Mouse (Mus musculus): ENCODE measurements around the gene Tmem213. TPM values are rescaled to one million over a fixed set of nuclear protein-coding genes. Genes with fewer than 3 reads are reported as not detected.

Gene Tmem213
- polyA plus RNA-seq, 1 experiment from 2014 or later = 8.5 TPM

GRCm38 (mm10) chr6:38087242-38088026, 21.6 kb upstream of the Tmem213 start:
- Histone ChIP-seq H3K4me1 (no peaks in the 10 kb centered on the region), H3K4me3 (replicated peaks) (no peak overlapping the region), H3K9me3 (replicated peaks) (no peaks in the 10 kb centered on the region), H3K27me3 (no peaks in the 10 kb centered on the region), H3K36me3 (no peaks in the 10 kb centered on the region), H3K9ac (no peak overlapping the region), H3K4me2 (replicated peaks) (no peak overlapping the region), H3K27ac (replicated peaks) (no peak overlapping the region)
- ATAC-seq (ENCODE audit: insufficient number of reproducible peaks, low FRiP score, low TSS enrichment, low read depth) = no peak
- WGBS = 60% methylated on average over 9 of the region's 9 CpGs

GRCm38 (mm10) chr6:38092539-38092938, 16.5 kb upstream of the Tmem213 start:
- Histone ChIP-seq H3K4me1 (no peaks in the 10 kb centered on the region), H3K27ac (replicated peaks) (no peak overlapping the region), H3K9me3 (replicated peaks) (no peaks in the 10 kb centered on the region), H3K27me3 (no peaks in the 10 kb centered on the region), H3K9ac (no peak overlapping the region), H3K36me3 (no peaks in the 10 kb centered on the region), H3K4me2 (replicated peaks) (no peak overlapping the region), H3K4me3 (replicated peaks) (no peak overlapping the region)
- ATAC-seq (ENCODE audit: insufficient number of reproducible peaks, low FRiP score, low TSS enrichment, low read depth) = no peak
- WGBS = 95% methylated on average over 8 of the region's 8 CpGs

GRCm38 (mm10) chr6:38094701-38095100, 14.4 kb upstream of the Tmem213 start:
- H3K36me3 ChIP-seq = no peaks in the 10 kb centered on the region
- H3K4me2 ChIP-seq (replicated peaks) = no peak overlapping the region
- no peak for ATAC-seq (ENCODE audit: insufficient number of reproducible peaks, low FRiP score, low TSS enrichment, low read depth)
- H3K9ac ChIP-seq = no peak overlapping the region
- H3K27me3 ChIP-seq = no peaks in the 10 kb centered on the region
- H3K4me3 ChIP-seq (replicated peaks) = no peak overlapping the region
- no peak overlapping the region for H3K27ac ChIP-seq (replicated peaks)
- 83% methylated on average over 10 of the region's 10 CpGs for WGBS
- H3K4me1 ChIP-seq = no peaks in the 10 kb centered on the region
- H3K9me3 ChIP-seq (replicated peaks) = no peaks in the 10 kb centered on the region

GRCm38 (mm10) chr6:38096961-38097370, 12.1 kb upstream of the Tmem213 start:
- peak overlapping the region; percentile 48; the same call in 1 of the 2 replicates for H3K27ac ChIP-seq (replicated peaks)
- H3K9ac ChIP-seq = no peak overlapping the region
- WGBS = 57% methylated on average over 5 of the region's 5 CpGs
- ATAC-seq (ENCODE audit: insufficient number of reproducible peaks, low FRiP score, low TSS enrichment, low read depth) = no peak; the same call in 1 of the 2 replicates
- H3K36me3 ChIP-seq = no peaks in the 10 kb centered on the region
- H3K4me1 ChIP-seq = no peaks in the 10 kb centered on the region
- no peak overlapping the region for H3K4me3 ChIP-seq (replicated peaks)
- H3K9me3 ChIP-seq (replicated peaks) = no peaks in the 10 kb centered on the region; the same call in 1 of the 2 replicates
- H3K27me3 ChIP-seq = no peaks in the 10 kb centered on the region
- H3K4me2 ChIP-seq (replicated peaks) = no peak overlapping the region

GRCm38 (mm10) chr6:38102216-38102795, 6.7 kb upstream of the Tmem213 start:
- no peak for ATAC-seq (ENCODE audit: insufficient number of reproducible peaks, low FRiP score, low TSS enrichment, low read depth)
- no peak overlapping the region for H3K4me2 ChIP-seq (replicated peaks)
- no peaks in the 10 kb centered on the region; the same call in 1 of the 2 replicates for H3K9me3 ChIP-seq (replicated peaks)
- no peak overlapping the region for H3K4me3 ChIP-seq (replicated peaks)
- H3K36me3 ChIP-seq = no peaks in the 10 kb centered on the region
- no peaks in the 10 kb centered on the region for H3K27me3 ChIP-seq
- no peak overlapping the region for H3K9ac ChIP-seq
- H3K4me1 ChIP-seq = peaks cover 6% of the 10 kb centered on the region
- WGBS = 79% methylated on average over 7 of the region's 7 CpGs
- no peak overlapping the region for H3K27ac ChIP-seq (replicated peaks)

GRCm38 (mm10) chr6:38103775-38104174, 5.3 kb upstream of the Tmem213 start:
- Histone ChIP-seq H3K27ac (replicated peaks) (no peak overlapping the region), H3K4me2 (replicated peaks) (no peak overlapping the region), H3K9me3 (replicated peaks) (no peaks in the 10 kb centered on the region; the same call in 1 of the 2 replicates), H3K4me1 (peaks cover 6% of the 10 kb centered on the region), H3K27me3 (no peaks in the 10 kb centered on the region), H3K4me3 (replicated peaks) (no peak overlapping the region), H3K36me3 (no peaks in the 10 kb centered on the region), H3K9ac (no peak overlapping the region)
- no peak for ATAC-seq (ENCODE audit: insufficient number of reproducible peaks, low FRiP score, low TSS enrichment, low read depth)
- 40% methylated on average over 6 of the region's 6 CpGs for WGBS

- Histone ChIP-seq H3K4me1 (peaks cover 15% of the 10 kb centered on the region), H3K4me2 (replicated peaks) (no peak overlapping the region), H3K9ac (no peak overlapping the region), H3K27me3 (no peaks in the 10 kb centered on the region), H3K4me3 (replicated peaks) (no peak overlapping the region), H3K27ac (replicated peaks) (no peak overlapping the region), H3K36me3 (no peaks in the 10 kb centered on the region), H3K9me3 (replicated peaks) (no peaks in the 10 kb centered on the region; the same call in 1 of the 2 replicates)
- ATAC-seq (ENCODE audit: insufficient number of reproducible peaks, low FRiP score, low TSS enrichment, low read depth) = no peak
- 85% methylated on average over 9 of the region's 9 CpGs for WGBS
These were observed 3.1 kb upstream of the Tmem213 start for GRCm38 (mm10) chr6:38105924-38106323.

- H3K4me3 ChIP-seq (replicated peaks) = no peak overlapping the region
- no peaks in the 10 kb centered on the region for H3K27me3 ChIP-seq
- H3K9me3 ChIP-seq (replicated peaks) = no peaks in the 10 kb centered on the region
- H3K4me2 ChIP-seq (replicated peaks) = no peak overlapping the region
- H3K4me1 ChIP-seq = peaks cover 15% of the 10 kb centered on the region
- no peaks in the 10 kb centered on the region for H3K36me3 ChIP-seq
- H3K27ac ChIP-seq (replicated peaks) = no peak overlapping the region
- WGBS = 82% methylated on average over 5 of the region's 5 CpGs
- ATAC-seq (ENCODE audit: insufficient number of reproducible peaks, low FRiP score, low TSS enrichment, low read depth) = no peak
- no peak overlapping the region for H3K9ac ChIP-seq
These were observed 606 bp upstream of the Tmem213 start for GRCm38 (mm10) chr6:38108449-38108848.

GRCm38 (mm10) chr6:38109871-38110270, 816 bp downstream of the Tmem213 start:
- whole genome bisulfite sequencing = 13% methylated on average over 9 of the region's 9 CpGs
- ATAC-seq (ENCODE audit: insufficient number of reproducible peaks, low FRiP score, low TSS enrichment, low read depth) = no peak
- no peaks in the 10 kb centered on the region for H3K27me3 ChIP-seq
- no peak overlapping the region for H3K27ac ChIP-seq (replicated peaks)
- H3K4me3 ChIP-seq (replicated peaks) = peak overlapping the region; percentile 11; the same call in 1 of the 2 replicates
- no peaks in the 10 kb centered on the region for H3K36me3 ChIP-seq
- H3K9me3 ChIP-seq (replicated peaks) = no peaks in the 10 kb centered on the region
- H3K4me2 ChIP-seq (replicated peaks) = peak overlapping the region; percentile 24; the same call in 1 of the 2 replicates
- no peak overlapping the region for H3K9ac ChIP-seq
- H3K4me1 ChIP-seq = peaks cover 9% of the 10 kb centered on the region; the same call in 1 of the 2 replicates

GRCm38 (mm10) chr6:38110859-38111258, 1.8 kb downstream of the Tmem213 start:
- Histone ChIP-seq H3K9me3 (replicated peaks) (no peaks in the 10 kb centered on the region), H3K9ac (no peak overlapping the region), H3K27ac (replicated peaks) (no peak overlapping the region), H3K4me1 (peaks cover 9% of the 10 kb centered on the region; the same call in 1 of the 2 replicates), H3K4me3 (replicated peaks) (no peak overlapping the region), H3K27me3 (no peaks in the 10 kb centered on the region), H3K36me3 (no peaks in the 10 kb centered on the region), H3K4me2 (replicated peaks) (no peak overlapping the region)
- 66% methylated on average over 9 of the region's 9 CpGs for WGBS
- no peak for ATAC-seq (ENCODE audit: insufficient number of reproducible peaks, low FRiP score, low TSS enrichment, low read depth)

GRCm38 (mm10) chr6:38116107-38116770, 7.2 kb downstream of the Tmem213 start:
- H3K36me3 ChIP-seq = no peaks in the 10 kb centered on the region
- WGBS = 22% methylated on average over 4 of the region's 4 CpGs
- no peak overlapping the region for H3K9ac ChIP-seq
- H3K4me1 ChIP-seq = no peaks in the 10 kb centered on the region
- H3K4me3 ChIP-seq (replicated peaks) = no peak overlapping the region
- no peak overlapping the region for H3K4me2 ChIP-seq (replicated peaks)
- H3K27ac ChIP-seq (replicated peaks) = no peak overlapping the region
- ATAC-seq (ENCODE audit: insufficient number of reproducible peaks, low FRiP score, low TSS enrichment, low read depth) = no peak
- no peaks in the 10 kb centered on the region for H3K9me3 ChIP-seq (replicated peaks)
- H3K27me3 ChIP-seq = no peaks in the 10 kb centered on the region

Measured in embryonic facial prominence, embryonic 15.5 days (tissue).